Mouse (Mus musculus) heart, adult 2 months (tissue): ENCODE measurements at regions not wholly inside any gene's neighbourhood (a gene's known extent, or its start where the extent isn't known, plus 50 kb on each side); places are given as distances from the start of the nearest gene placed in this dataset.

Experiments
- DNase-seq, 2 experiments: peaks; one replicate each; pipeline ENCODE4 v3.0.0; 2021
- H3K27ac ChIP-seq: fragments of 200-600 bp; 2 replicates; pipeline ENCODE4 v1.8.1; 2022
- H3K27me3 ChIP-seq: fragments of 200-500 bp; 2 replicates; pipeline ENCODE4 v1.6.1; 2012; ENCODE audit warnings: mild to moderate bottlenecking, low read length, inconsistent platforms, mixed read lengths; ENCODE audit not compliant: control insufficient read depth, insufficient read depth
- H3K36me3 ChIP-seq: fragments of 200-500 bp; 2 replicates; pipeline ENCODE4 v1.6.1; 2012; ENCODE audit warnings: low read length, inconsistent platforms; ENCODE audit not compliant: control insufficient read depth, insufficient read depth
- H3K4me1 ChIP-seq: fragments of 200-500 bp; 2 replicates; pipeline ENCODE4 v1.6.1; 2011; ENCODE audit warnings: low read length; ENCODE audit not compliant: control insufficient read depth, insufficient read depth
- H3K4me3 ChIP-seq: fragments of 200-600 bp; 2 replicates; pipeline ENCODE4 v1.8.1; 2022
- H3K79me2 ChIP-seq: fragments of 200-500 bp; replicated peaks from 2 replicates; pipeline ENCODE4 v1.6.1; 2012; ENCODE audit warnings: mild to moderate bottlenecking, inconsistent platforms, low read length, moderate library complexity, mixed read lengths; ENCODE audit not compliant: control insufficient read depth, insufficient read depth
- H3K9ac ChIP-seq: fragments of 200-500 bp; 2 replicates; pipeline ENCODE4 v1.6.1; 2012; ENCODE audit warnings: low read depth, mild to moderate bottlenecking, control low read depth, inconsistent platforms, low read length, mixed read lengths
- CTCF ChIP-seq: fragments of 200-600 bp; IDR thresholded peaks from 2 replicates; pipeline ENCODE4 v1.8.1; 2022; ENCODE audit warnings: antibody characterized with exemption, mild to moderate bottlenecking, moderate library complexity
- EP300 ChIP-seq: fragments of 200-500 bp; IDR thresholded peaks from 2 replicates; pipeline ENCODE4 v1.6.1; 2011; ENCODE audit warnings: low read depth, low read length, control low read depth; ENCODE audit not compliant: insufficient read depth
- POLR2A ChIP-seq: fragments of 200-500 bp; IDR thresholded peaks from 2 replicates; pipeline ENCODE4 v1.6.1; 2011; ENCODE audit warnings: mild to moderate bottlenecking, low read depth, low read length, control low read depth; ENCODE audit not compliant: insufficient read depth
- WGBS: fragments of 180-500 bp; shearing (Covaris S2); methylation state at CpG from one replicate; pipeline ENCODE4 v1.1.7; 2018; 5-methylcytosine and 5-hydroxymethylcytosine counted together
- intact Hi-C: fragments of 180-260 bp; cut with DNase I; formaldehyde crosslinking; loops from one replicate; pipeline ENCODE4 v1.15.1; 2025

DNA sequence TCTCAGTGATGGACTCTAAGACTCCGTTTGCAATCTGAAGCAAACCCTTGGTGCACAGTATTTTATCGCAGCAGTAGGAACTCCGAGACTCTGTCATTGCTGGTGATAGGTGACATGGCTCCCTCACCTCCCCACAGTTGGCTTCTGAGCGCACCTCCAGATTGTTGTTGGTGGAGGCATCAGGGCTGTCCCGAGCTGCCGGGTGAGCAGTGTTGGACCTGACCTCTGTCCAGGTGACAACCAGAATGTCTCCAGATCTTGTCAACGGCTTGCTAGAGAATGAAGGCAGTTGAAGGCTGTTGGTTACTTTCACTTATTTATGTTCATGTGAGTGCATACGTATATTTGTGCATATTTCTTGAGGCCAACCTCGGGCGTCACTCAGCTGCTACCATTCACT, 55.0 kb upstream of the Eef2kmt start:
- Histone ChIP-seq H3K4me3 (no peak overlapping the region), H3K27me3 (peaks cover 3% of the 10 kb centered on the region), H3K27ac (no peak overlapping the region), H3K36me3 (no peaks in the 10 kb centered on the region), H3K4me1 (no peaks in the 10 kb centered on the region), H3K79me2 (no peaks in the 10 kb centered on the region), H3K9ac (no peak overlapping the region)
- no peak for DNase-seq
- intact Hi-C loops: no loop called here
- TF ChIP-seq CTCF: no peak
- TF ChIP-seq POLR2A: no peak
- no peak for TF ChIP-seq EP300
- WGBS: 85% methylated on average over 10 of the region's 10 CpGs

DNA sequence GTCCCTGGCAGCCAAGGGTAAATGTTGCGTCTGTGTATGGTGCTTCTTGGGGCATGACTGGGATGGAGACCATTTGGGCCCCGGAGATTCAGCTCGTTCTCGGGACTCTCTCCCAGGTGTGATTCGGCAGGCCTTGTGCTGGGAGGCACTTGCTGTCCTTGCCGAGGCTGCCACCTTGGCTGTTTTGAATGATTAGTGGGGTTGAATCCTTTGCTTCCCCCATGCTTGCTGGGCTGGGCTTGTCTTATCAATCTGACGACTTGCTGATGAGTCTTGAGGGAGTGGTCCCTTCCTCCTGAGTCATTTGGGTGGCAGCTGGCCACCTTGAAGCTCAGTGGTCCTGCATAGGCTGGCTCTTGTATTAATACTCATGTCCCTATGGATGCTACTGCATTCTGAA, 52.0 kb upstream of the Eef2kmt start:
- Histone ChIP-seq H3K27me3 (peaks cover 3% of the 10 kb centered on the region), H3K79me2 (no peaks in the 10 kb centered on the region), H3K9ac (no peak overlapping the region), H3K4me1 (no peaks in the 10 kb centered on the region), H3K4me3 (no peak overlapping the region), H3K36me3 (no peaks in the 10 kb centered on the region), H3K27ac (no peak overlapping the region)
- DNase-seq: no peak
- TF ChIP-seq EP300 (no peak), POLR2A (no peak), CTCF (no peak)
- 82% methylated on average over 7 of the region's 7 CpGs for WGBS
- intact Hi-C loops: no loop called here

DNA sequence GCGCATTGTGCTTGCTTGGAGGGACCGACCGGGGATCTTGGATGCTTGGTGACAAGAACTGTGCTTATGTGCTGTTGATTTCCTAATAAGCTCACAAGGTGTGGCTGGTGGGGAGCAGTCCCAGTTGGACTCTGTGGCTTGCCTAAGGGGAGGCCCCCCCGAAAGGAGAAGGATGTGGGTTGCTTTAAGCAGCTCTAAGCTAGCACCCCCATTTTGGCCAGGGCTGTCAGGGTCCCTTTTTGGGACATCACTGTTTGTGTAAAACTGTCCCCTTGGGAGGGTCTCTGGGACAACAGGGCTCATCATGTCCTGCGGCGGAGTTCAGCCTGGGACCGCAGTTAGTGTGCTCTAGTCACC, 51.4 kb upstream of the Eef2kmt start:
- no peak overlapping the region for H3K27ac ChIP-seq
- no peaks in the 10 kb centered on the region for H3K79me2 ChIP-seq
- no peak overlapping the region for H3K4me3 ChIP-seq
- no peak overlapping the region for H3K9ac ChIP-seq
- intact Hi-C loops: no loop called here
- 80% methylated on average over 7 of the region's 7 CpGs for WGBS
- peaks cover 3% of the 10 kb centered on the region for H3K27me3 ChIP-seq
- H3K36me3 ChIP-seq: no peaks in the 10 kb centered on the region
- no peak for TF ChIP-seq CTCF
- TF ChIP-seq POLR2A: no peak
- TF ChIP-seq EP300: no peak
- DNase-seq: no peak
- no peaks in the 10 kb centered on the region for H3K4me1 ChIP-seq

DNA sequence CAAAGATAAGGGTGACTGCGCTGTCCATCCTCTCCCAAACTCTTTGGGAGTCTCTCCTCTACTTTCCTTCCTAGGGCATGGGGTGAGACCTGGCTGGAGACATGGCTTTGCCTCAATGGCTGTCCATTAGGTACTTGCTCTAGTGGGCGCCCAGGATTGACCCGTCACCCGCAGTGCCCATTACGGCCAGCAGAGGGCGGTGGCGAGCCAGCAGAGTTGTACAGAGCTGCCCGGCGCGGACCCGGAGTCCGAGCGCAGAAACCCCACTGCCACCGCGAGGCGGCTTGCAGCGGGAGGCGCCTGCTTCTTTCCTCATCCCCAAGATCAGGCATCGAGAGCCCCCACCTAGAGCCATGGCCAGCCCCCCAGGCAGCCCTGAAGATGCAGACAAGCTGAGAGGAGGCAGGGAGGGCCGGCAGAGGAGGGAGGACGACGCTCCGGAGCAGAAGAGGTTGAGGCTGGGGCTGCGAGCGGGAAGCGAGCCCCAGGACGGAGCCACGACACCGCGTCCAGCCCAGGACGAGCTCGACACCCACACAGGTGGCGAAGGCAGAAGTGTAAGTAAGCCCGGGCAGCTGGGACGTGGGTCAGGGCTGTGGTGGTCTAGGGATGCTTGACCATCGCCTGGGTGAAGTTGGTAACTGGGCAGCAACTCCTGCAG, 50.9 kb upstream of the Eef2kmt start:
- no peak for TF ChIP-seq EP300
- TF ChIP-seq POLR2A: no peak
- TF ChIP-seq CTCF: no peak
- peak; percentile 81 to 94 for DNase-seq
- H3K4me3 ChIP-seq: peak overlapping the region; percentile 30
- no peaks in the 10 kb centered on the region for H3K4me1 ChIP-seq
- 3% methylated on average over 36 of the region's 36 CpGs for WGBS
- no peaks in the 10 kb centered on the region for H3K36me3 ChIP-seq
- no peak overlapping the region for H3K27ac ChIP-seq
- peaks cover 3% of the 10 kb centered on the region for H3K27me3 ChIP-seq
- no peaks in the 10 kb centered on the region for H3K79me2 ChIP-seq
- intact Hi-C loops: loop anchor here (1.0 kb wide), 2 partner anchors 101 to 161 kb away; no protein-coding TSS in a partner anchor
- peak overlapping the region; percentile 20; the same call in 1 of the 2 replicates for H3K9ac ChIP-seq
